Mouse (Mus musculus): ENCODE data around the gene Slc15a1. TPM values are rescaled to one million over a fixed set of nuclear protein-coding genes. Genes with fewer than 3 reads are reported as not detected.

The Slc15a1 gene
- polyA plus RNA-seq, 1 experiment from 2014 or later, result not detected

DNA sequence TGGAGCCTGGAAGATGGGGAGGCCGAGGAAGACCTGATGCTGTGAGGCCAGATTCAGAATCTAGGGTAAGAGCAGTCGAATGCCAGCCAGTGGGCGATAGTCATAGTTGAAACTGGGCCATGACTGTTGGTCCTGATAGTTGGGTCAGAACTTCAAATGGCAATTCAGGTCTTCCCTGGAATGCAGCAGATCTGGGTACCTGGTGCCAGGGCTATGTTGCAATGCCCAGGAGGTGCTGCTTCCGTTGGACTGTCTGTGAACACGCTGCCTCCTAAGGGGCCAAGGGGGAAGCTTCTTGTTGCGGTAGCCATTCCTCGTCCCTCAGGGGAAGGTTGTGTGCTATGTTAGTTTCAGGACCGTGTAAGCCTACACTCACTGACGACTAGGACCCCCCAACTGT, 25.8 kb upstream of the Slc15a1 start:
- H3K9ac ChIP-seq (replicated peaks; ENCODE audit: low read depth, low read length), result no peak overlapping the region
- H3K4me3 ChIP-seq (ENCODE audit: low read depth, low read length), result no peak overlapping the region
- WGBS, result 82% methylated on average over 9 of the region's 9 CpGs
- no peak overlapping the region for H3K27ac ChIP-seq (ENCODE audit: low read depth, low read length)
- ATAC-seq (ENCODE audit: low read depth), result no peak
- no peaks in the 10 kb centered on the region for H3K9me3 ChIP-seq (ENCODE audit: control insufficient read depth, low read length)
- no peaks in the 10 kb centered on the region for H3K4me1 ChIP-seq (ENCODE audit: control insufficient read depth, insufficient read depth, low read length)
- no peaks in the 10 kb centered on the region for H3K36me3 ChIP-seq (ENCODE audit: control insufficient read depth, insufficient read depth, low read length)
- H3K4me2 ChIP-seq (ENCODE audit: low read depth, low read length), result no peak overlapping the region
- no peaks in the 10 kb centered on the region for H3K27me3 ChIP-seq (ENCODE audit: control insufficient read depth, insufficient read depth, low read length)

DNA sequence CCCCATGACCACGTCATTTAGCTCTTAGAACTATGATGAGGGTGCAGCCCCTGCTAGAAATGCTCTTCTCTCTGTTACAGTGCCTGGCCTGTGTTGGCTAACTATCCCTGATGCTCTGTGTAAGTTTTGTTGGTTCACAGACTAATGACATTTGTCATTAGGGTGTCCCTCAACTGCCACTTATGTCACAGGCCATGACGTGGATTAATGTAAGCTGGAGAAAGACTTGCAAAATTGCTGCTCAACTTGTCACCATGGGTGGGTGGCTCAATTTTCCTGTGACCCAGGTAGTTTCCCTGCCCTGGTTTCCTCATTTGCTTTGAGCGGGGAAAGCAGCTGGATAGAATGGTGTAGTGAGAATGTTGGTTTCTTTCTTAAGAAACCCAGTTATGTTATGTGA, 22.8 kb upstream of the Slc15a1 start:
- Histone ChIP-seq H3K9me3 (ENCODE audit: control insufficient read depth, low read length) (no peaks in the 10 kb centered on the region), H3K9ac (replicated peaks; ENCODE audit: low read depth, low read length) (no peak overlapping the region), H3K36me3 (ENCODE audit: control insufficient read depth, insufficient read depth, low read length) (no peaks in the 10 kb centered on the region), H3K27ac (ENCODE audit: low read depth, low read length) (no peak overlapping the region), H3K4me2 (ENCODE audit: low read depth, low read length) (no peak overlapping the region), H3K27me3 (ENCODE audit: control insufficient read depth, insufficient read depth, low read length) (no peaks in the 10 kb centered on the region), H3K4me3 (ENCODE audit: low read depth, low read length) (no peak overlapping the region), H3K4me1 (ENCODE audit: control insufficient read depth, insufficient read depth, low read length) (no peaks in the 10 kb centered on the region)
- 88% methylated on average over 3 of the region's 3 CpGs for WGBS
- ATAC-seq (ENCODE audit: low read depth), result no peak

DNA sequence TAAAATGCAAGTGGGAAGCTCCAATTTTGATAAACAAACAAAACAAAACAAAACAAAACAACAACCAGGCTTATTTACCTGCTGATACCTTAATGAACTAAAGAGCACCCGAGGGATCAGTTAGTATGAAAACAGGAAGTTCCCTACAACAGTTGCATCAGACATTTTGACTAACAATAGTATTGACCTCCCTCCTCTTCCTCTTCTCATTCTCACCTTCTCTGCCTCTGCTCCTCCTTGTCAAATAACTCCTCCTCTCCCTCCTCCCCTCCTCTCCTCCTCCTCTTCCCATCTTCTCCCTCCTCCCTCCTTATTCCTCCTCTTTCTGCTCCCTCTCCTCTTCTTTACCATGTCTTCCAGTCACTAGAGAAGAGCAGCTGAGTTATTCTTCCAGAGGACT, 22.1 kb upstream of the Slc15a1 start:
- Histone ChIP-seq H3K27me3 (ENCODE audit: control insufficient read depth, insufficient read depth, low read length) (no peaks in the 10 kb centered on the region), H3K9ac (replicated peaks; ENCODE audit: low read depth, low read length) (no peak overlapping the region), H3K27ac (ENCODE audit: low read depth, low read length) (no peak overlapping the region), H3K4me2 (ENCODE audit: low read depth, low read length) (no peak overlapping the region), H3K9me3 (ENCODE audit: control insufficient read depth, low read length) (no peaks in the 10 kb centered on the region), H3K36me3 (ENCODE audit: control insufficient read depth, insufficient read depth, low read length) (no peaks in the 10 kb centered on the region), H3K4me1 (ENCODE audit: control insufficient read depth, insufficient read depth, low read length) (no peaks in the 10 kb centered on the region), H3K4me3 (ENCODE audit: low read depth, low read length) (no peak overlapping the region)
- 86% methylated on average over 1 of the region's 1 CpGs for WGBS
- ATAC-seq (ENCODE audit: low read depth), result no peak

DNA sequence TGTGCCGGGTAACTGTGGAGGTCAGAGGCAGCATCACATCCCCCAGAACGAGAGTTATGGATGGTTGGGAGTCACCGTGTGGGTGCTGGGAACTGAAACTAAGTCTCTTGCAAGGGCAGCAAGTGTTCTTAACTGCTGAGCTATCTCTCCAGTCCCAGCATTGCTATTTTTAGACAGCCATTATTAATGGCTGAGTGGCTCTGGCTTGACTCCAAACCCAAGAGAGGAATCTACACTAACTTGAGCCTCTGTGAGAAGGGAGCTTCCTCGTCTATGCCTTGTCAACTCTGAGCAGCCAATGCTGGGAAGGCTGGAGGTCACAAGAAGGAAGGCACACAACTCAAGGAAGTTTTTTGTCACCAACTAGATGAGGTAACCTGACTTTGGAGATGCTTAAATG, 16.7 kb upstream of the Slc15a1 start:
- WGBS, result 78% methylated on average over 4 of the region's 4 CpGs
- Histone ChIP-seq H3K27me3 (ENCODE audit: control insufficient read depth, insufficient read depth, low read length) (no peaks in the 10 kb centered on the region), H3K4me1 (ENCODE audit: control insufficient read depth, insufficient read depth, low read length) (no peaks in the 10 kb centered on the region), H3K27ac (ENCODE audit: low read depth, low read length) (no peak overlapping the region), H3K9me3 (ENCODE audit: control insufficient read depth, low read length) (no peaks in the 10 kb centered on the region), H3K4me3 (ENCODE audit: low read depth, low read length) (no peak overlapping the region), H3K9ac (replicated peaks; ENCODE audit: low read depth, low read length) (no peak overlapping the region), H3K4me2 (ENCODE audit: low read depth, low read length) (no peak overlapping the region), H3K36me3 (ENCODE audit: control insufficient read depth, insufficient read depth, low read length) (no peaks in the 10 kb centered on the region)
- no peak for ATAC-seq (ENCODE audit: low read depth)

DNA sequence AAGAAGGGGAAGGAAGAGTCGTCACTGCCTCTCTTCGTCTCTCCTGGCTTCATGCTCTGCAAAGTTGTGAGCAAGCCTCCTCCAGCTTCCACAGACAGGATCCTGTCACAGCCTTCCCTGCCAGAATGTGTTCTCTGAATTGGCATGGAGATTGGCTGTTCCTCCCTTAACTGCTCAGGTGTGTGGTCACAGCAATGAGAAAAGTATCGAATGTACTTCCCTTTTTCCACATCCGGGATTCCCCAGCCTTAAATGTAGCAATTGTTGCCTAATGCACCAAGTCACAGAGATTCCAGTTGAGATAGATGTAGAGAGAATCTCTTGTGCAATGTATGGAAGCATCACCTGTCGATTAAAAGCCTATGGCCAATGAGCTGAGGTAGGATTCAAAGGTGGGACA, 11.8 kb upstream of the Slc15a1 start:
- H3K4me2 ChIP-seq (ENCODE audit: low read depth, low read length), result no peak overlapping the region
- 88% methylated on average over 5 of the region's 5 CpGs for WGBS
- no peak for ATAC-seq (ENCODE audit: low read depth)
- H3K27ac ChIP-seq (ENCODE audit: low read depth, low read length), result no peak overlapping the region
- no peaks in the 10 kb centered on the region for H3K36me3 ChIP-seq (ENCODE audit: control insufficient read depth, insufficient read depth, low read length)
- no peaks in the 10 kb centered on the region for H3K4me1 ChIP-seq (ENCODE audit: control insufficient read depth, insufficient read depth, low read length)
- H3K9me3 ChIP-seq (ENCODE audit: control insufficient read depth, low read length), result no peaks in the 10 kb centered on the region
- H3K9ac ChIP-seq (replicated peaks; ENCODE audit: low read depth, low read length), result no peak overlapping the region
- no peak overlapping the region for H3K4me3 ChIP-seq (ENCODE audit: low read depth, low read length)
- H3K27me3 ChIP-seq (ENCODE audit: control insufficient read depth, insufficient read depth, low read length), result no peaks in the 10 kb centered on the region

DNA sequence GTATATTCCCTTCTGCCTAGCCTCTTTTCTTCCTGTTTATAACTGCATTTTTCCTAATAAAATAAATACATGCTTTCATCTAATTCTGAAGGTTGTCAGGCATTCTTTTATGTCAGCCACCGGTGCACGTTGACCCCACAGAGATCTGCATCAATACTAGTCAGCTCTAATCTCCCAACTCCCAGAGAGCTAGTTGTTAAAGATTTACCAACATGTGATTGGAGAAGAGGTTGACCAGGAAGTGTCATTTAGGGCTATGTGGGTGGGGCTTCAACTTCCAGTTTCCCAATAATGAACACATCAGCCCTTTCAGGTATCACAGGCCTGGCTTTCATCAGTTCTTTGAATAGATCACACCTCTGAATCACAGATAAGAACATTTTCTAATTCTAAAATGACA, 3.9 kb upstream of the Slc15a1 start:
- Histone ChIP-seq H3K36me3 (ENCODE audit: control insufficient read depth, insufficient read depth, low read length) (no peaks in the 10 kb centered on the region), H3K4me2 (ENCODE audit: low read depth, low read length) (no peak overlapping the region), H3K27ac (ENCODE audit: low read depth, low read length) (no peak overlapping the region), H3K9ac (replicated peaks; ENCODE audit: low read depth, low read length) (no peak overlapping the region), H3K4me3 (ENCODE audit: low read depth, low read length) (no peak overlapping the region), H3K9me3 (ENCODE audit: control insufficient read depth, low read length) (no peaks in the 10 kb centered on the region), H3K4me1 (ENCODE audit: control insufficient read depth, insufficient read depth, low read length) (0 out of 2 replicates have a peak, but pooled peaks cover 4% of the 10 kb centered on the region), H3K27me3 (ENCODE audit: control insufficient read depth, insufficient read depth, low read length) (peaks cover 7% of the 10 kb centered on the region; the same call in 1 of the 2 replicates)
- WGBS, result 72% methylated on average over 2 of the region's 2 CpGs
- no peak for ATAC-seq (ENCODE audit: low read depth)

DNA sequence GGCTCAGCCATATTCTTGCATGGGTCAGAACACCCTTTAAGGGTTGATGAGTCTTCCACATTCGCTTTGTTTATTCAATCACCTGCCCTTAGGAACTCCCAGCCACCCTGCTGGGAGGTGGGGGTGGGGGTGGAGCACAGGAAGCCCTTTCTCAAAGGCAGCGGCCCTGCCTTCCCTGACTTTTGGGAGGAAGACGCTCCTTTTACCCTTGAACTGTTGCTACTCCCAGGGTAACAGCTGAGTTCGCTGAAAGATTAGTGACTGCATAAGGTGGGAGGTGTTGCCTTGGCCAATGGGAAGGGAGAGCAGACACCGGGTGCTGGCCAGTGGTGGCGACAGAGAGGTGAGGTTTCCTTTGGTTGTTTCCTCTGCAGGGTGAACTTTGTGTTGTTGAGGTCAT, 1.3 kb upstream of the Slc15a1 start:
- WGBS, result 22% methylated on average over 6 of the region's 6 CpGs
- H3K36me3 ChIP-seq (ENCODE audit: control insufficient read depth, insufficient read depth, low read length), result no peaks in the 10 kb centered on the region
- peaks cover 9% of the 10 kb centered on the region; the same call in 1 of the 2 replicates for H3K27me3 ChIP-seq (ENCODE audit: control insufficient read depth, insufficient read depth, low read length)
- H3K4me3 ChIP-seq (ENCODE audit: low read depth, low read length), result no peak overlapping the region
- H3K4me2 ChIP-seq (ENCODE audit: low read depth, low read length), result no peak overlapping the region
- no peaks in the 10 kb centered on the region for H3K9me3 ChIP-seq (ENCODE audit: control insufficient read depth, low read length)
- H3K4me1 ChIP-seq (ENCODE audit: control insufficient read depth, insufficient read depth, low read length), result 0 out of 2 replicates have a peak, but pooled peaks cover 4% of the 10 kb centered on the region
- H3K27ac ChIP-seq (ENCODE audit: low read depth, low read length), result no peak overlapping the region
- ATAC-seq (ENCODE audit: low read depth), result no peak
- H3K9ac ChIP-seq (replicated peaks; ENCODE audit: low read depth, low read length), result no peak overlapping the region

DNA sequence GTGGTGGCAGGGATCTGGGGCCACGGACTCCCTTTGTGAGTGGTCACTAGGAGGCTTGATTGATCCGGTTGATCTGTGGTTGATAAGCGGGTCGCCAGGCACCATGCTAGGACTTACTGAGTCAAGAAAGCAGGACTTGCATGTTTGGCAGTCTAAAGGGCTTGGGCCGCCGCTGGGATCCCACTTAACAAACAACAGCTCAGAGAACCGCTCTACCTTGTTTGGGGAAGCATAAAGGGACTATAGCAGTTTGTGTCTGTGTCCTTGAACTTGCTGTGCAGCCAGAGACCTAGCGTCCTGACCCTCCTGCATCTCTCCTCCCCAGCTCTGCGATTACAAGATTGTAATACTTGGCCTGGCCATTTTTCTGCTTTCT, 421 bp upstream of the Slc15a1 start:
- Histone ChIP-seq H3K4me2 (ENCODE audit: low read depth, low read length) (no peak overlapping the region), H3K4me3 (ENCODE audit: low read depth, low read length) (no peak overlapping the region), H3K36me3 (ENCODE audit: control insufficient read depth, insufficient read depth, low read length) (no peaks in the 10 kb centered on the region), H3K27ac (ENCODE audit: low read depth, low read length) (no peak overlapping the region), H3K4me1 (ENCODE audit: control insufficient read depth, insufficient read depth, low read length) (0 out of 2 replicates have a peak, but pooled peaks cover 4% of the 10 kb centered on the region), H3K27me3 (ENCODE audit: control insufficient read depth, insufficient read depth, low read length) (peaks cover 9% of the 10 kb centered on the region; the same call in 1 of the 2 replicates), H3K9ac (replicated peaks; ENCODE audit: low read depth, low read length) (no peak overlapping the region), H3K9me3 (ENCODE audit: control insufficient read depth, low read length) (no peaks in the 10 kb centered on the region)
- 26% methylated on average over 9 of the region's 9 CpGs for WGBS
- ATAC-seq (ENCODE audit: low read depth), result no peak

DNA sequence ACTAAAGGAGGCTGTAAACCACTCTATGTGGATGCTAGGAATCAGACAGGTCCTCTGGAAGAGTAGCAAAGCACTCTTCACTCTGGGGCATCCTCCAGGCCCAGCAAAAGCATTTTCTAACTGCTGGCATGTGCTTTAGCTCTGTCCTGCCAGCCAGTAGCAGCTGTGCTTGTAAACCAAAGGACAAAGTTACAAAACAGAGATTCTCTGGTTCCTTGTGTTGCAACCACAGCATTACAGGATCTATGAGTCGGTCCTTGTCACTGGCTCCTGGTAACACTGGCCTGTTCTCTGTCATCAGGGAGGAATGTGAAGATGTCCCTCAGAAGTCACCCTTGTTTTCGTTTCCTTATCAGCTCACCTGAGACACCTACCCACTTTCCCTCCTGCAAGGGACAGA, 4.5 kb downstream of the Slc15a1 start:
- Histone ChIP-seq H3K4me2 (ENCODE audit: low read depth, low read length) (no peak overlapping the region), H3K27ac (ENCODE audit: low read depth, low read length) (no peak overlapping the region), H3K4me3 (ENCODE audit: low read depth, low read length) (no peak overlapping the region), H3K4me1 (ENCODE audit: control insufficient read depth, insufficient read depth, low read length) (0 out of 2 replicates have a peak, but pooled peaks cover 4% of the 10 kb centered on the region), H3K9me3 (ENCODE audit: control insufficient read depth, low read length) (no peaks in the 10 kb centered on the region), H3K27me3 (ENCODE audit: control insufficient read depth, insufficient read depth, low read length) (peaks cover 9% of the 10 kb centered on the region; the same call in 1 of the 2 replicates), H3K36me3 (ENCODE audit: control insufficient read depth, insufficient read depth, low read length) (no peaks in the 10 kb centered on the region), H3K9ac (replicated peaks; ENCODE audit: low read depth, low read length) (no peak overlapping the region)
- 77% methylated on average over 2 of the region's 2 CpGs for WGBS
- ATAC-seq (ENCODE audit: low read depth), result no peak

Data from neural tube, embryonic 14.5 days (tissue).